ENCODE assay signal across 29 mouse cellular contexts in genomic region chr12:30168491-30168890, GRCm38 (mm10). TPM values are rescaled to one million over a fixed set of nuclear protein-coding genes. Genes with fewer than 3 reads are reported as not detected.
DNase-seq lines count a peak whose midpoint lies in the region; ATAC-seq and TF ChIP-seq lines count a peak whose summit lies in the region.
"Had no signal": no experiment of that assay in that cellular context is flagged by ENCODE, and none has a peak within 500 bp of the region (broad histone marks: within the 10 kb centered on the region; RNA-seq: fewer than 3 reads in every experiment).

No protein-coding gene starts in this region.

- no peak overlapping the region for H3K4me3 ChIP-seq in forebrain, postnatal 0 days (ENCODE audit: low read depth, low read length)
- no peak overlapping the region for H3K4me3 ChIP-seq in forebrain, embryonic 12.5 days (replicated peaks)
- H3K4me3 ChIP-seq in heart, postnatal 0 days (ENCODE audit: low read depth, low read length): no peak overlapping the region
- H3K4me3 ChIP-seq in heart, adult 2 months: no peak overlapping the region
- no peak overlapping the region for H3K4me3 ChIP-seq in left cerebral cortex, adult 2 months
- H3K4me3 ChIP-seq: embryonic facial prominence, embryonic 15.5 days; forebrain, embryonic 15.5 days; heart, embryonic 13.5 days; hindbrain, embryonic 13.5 days; limb, embryonic 13.5 days; liver, embryonic 12.5 days; midbrain, embryonic 12.5 days; neural tube, embryonic 15.5 days had no signal

- no peaks in the 10 kb centered on the region for H3K79me2 ChIP-seq in heart, adult 2 months (replicated peaks; ENCODE audit: control insufficient read depth, insufficient read depth, low read length)

- TF ChIP-seq POLR2A in heart, adult 2 months (IDR thresholded peaks at IDR 0.05; ENCODE audit: insufficient read depth, low read depth, low read length): no peak

- no peak for TF ChIP-seq CTCF in forebrain, postnatal 0 days (IDR thresholded peaks at IDR 0.05; ENCODE audit: low read depth)
- TF ChIP-seq CTCF in heart, postnatal 0 days (IDR thresholded peaks at IDR 0.05; ENCODE audit: low read depth): no peak
- no peak for TF ChIP-seq CTCF in heart, adult 2 months (IDR thresholded peaks at IDR 0.05)
- TF ChIP-seq CTCF in left cerebral cortex, adult 2 months (IDR thresholded peaks at IDR 0.05): no peak

- no peak overlapping the region for H3K9ac ChIP-seq in forebrain, postnatal 0 days
- no peak overlapping the region for H3K9ac ChIP-seq in forebrain, embryonic 12.5 days
- H3K9ac ChIP-seq in heart, postnatal 0 days (replicated peaks; ENCODE audit: low read depth, low read length): no peak overlapping the region
- H3K9ac ChIP-seq in heart, adult 2 months (ENCODE audit: low read depth, low read length): no peak overlapping the region
- H3K9ac ChIP-seq: embryonic facial prominence, embryonic 15.5 days; forebrain, embryonic 15.5 days; heart, embryonic 13.5 days; hindbrain, embryonic 13.5 days; limb, embryonic 13.5 days; liver, embryonic 12.5 days; midbrain, embryonic 12.5 days; neural tube, embryonic 15.5 days had no signal

- intact Hi-C loops in heart, adult 2 months (cut with DNase I): no loop called here
- intact Hi-C loops in left cerebral cortex, adult 2 months (cut with DNase I): no loop called here
- intact Hi-C loops in left cerebral cortex, postnatal 36 days (cut with DNase I): no loop called here

- H3K27me3 ChIP-seq in forebrain, postnatal 0 days (ENCODE audit: insufficient read depth, low read length): no peaks in the 10 kb centered on the region
- no peaks in the 10 kb centered on the region for H3K27me3 ChIP-seq in forebrain, embryonic 12.5 days
- no peaks in the 10 kb centered on the region for H3K27me3 ChIP-seq in heart, postnatal 0 days (ENCODE audit: control insufficient read depth, insufficient read depth, low read length)
- H3K27me3 ChIP-seq in heart, adult 2 months (ENCODE audit: control insufficient read depth, insufficient read depth, low read length): no peaks in the 10 kb centered on the region; the same call in 1 of the 2 replicates
- H3K27me3 ChIP-seq: embryonic facial prominence, embryonic 15.5 days; forebrain, embryonic 15.5 days; heart, embryonic 13.5 days; hindbrain, embryonic 13.5 days; limb, embryonic 13.5 days; liver, embryonic 12.5 days; midbrain, embryonic 12.5 days; neural tube, embryonic 15.5 days had no signal

- no peaks in the 10 kb centered on the region for H3K9me3 ChIP-seq in forebrain, postnatal 0 days (ENCODE audit: low read length)
- no peaks in the 10 kb centered on the region for H3K9me3 ChIP-seq in forebrain, embryonic 12.5 days
- H3K9me3 ChIP-seq in heart, postnatal 0 days (replicated peaks; ENCODE audit: control insufficient read depth, low read length): no peaks in the 10 kb centered on the region
- H3K9me3 ChIP-seq: embryonic facial prominence, embryonic 15.5 days; forebrain, embryonic 15.5 days; heart, embryonic 13.5 days; hindbrain, embryonic 13.5 days; limb, embryonic 13.5 days; liver, embryonic 12.5 days; midbrain, embryonic 12.5 days; neural tube, embryonic 15.5 days had no signal

- 0 out of 2 replicates have a peak overlapping the region, but pooled peaks have one; percentile 40 for H3K27ac ChIP-seq in forebrain, postnatal 0 days (ENCODE audit: low read depth, low read length)
- H3K27ac ChIP-seq in forebrain, embryonic 12.5 days: no peak overlapping the region
- peak overlapping the region; percentile 80 for H3K27ac ChIP-seq in heart, postnatal 0 days (ENCODE audit: low read depth)
- no peak overlapping the region for H3K27ac ChIP-seq in heart, adult 2 months
- H3K27ac ChIP-seq in left cerebral cortex, adult 2 months: peak overlapping the region; percentile 3; the same call in 1 of the 2 replicates
- H3K27ac ChIP-seq: embryonic facial prominence, embryonic 15.5 days; forebrain, embryonic 15.5 days; hindbrain, embryonic 13.5 days; kidney, postnatal 0 days; limb, embryonic 13.5 days; liver, embryonic 12.5 days; midbrain, embryonic 12.5 days; neural tube, embryonic 15.5 days had no signal

- DNase-seq in forebrain, postnatal 0 days: peak; percentile 73
- peak; percentile 64 for DNase-seq in heart, postnatal 0 days (ENCODE audit: low spot score)
- no peak for DNase-seq in heart, adult 2 months
- no peak for DNase-seq in left cerebral cortex, adult 2 months (ENCODE audit: extremely low spot score in 1 of 2, low spot score in 2 of 2)
- DNase-seq in left cerebral cortex, postnatal 36 days (ENCODE audit: low spot score in 2 of 2): no peak
- DNase-seq in right cerebral cortex, postnatal 10 days (ENCODE audit: low spot score in 2 of 2): peak; percentile 54 to 60
- DNase-seq in right cerebral cortex, postnatal 4 days: no peak
- DNase-seq: adrenal gland, postnatal 10 days; cerebellum, adult 8-10 months; cerebellum, postnatal 36 days; embryo, embryonic 11 days; gastrocnemius, postnatal 25 days; kidney, adult 2 months; layer of hippocampus, postnatal 36 days; lung, adult 18-20 months; lung, postnatal 14 days; thymus, postnatal 14 days had no signal

- 56% methylated on average over 3 of the region's 3 CpGs for WGBS in forebrain, postnatal 0 days
- whole genome bisulfite sequencing in forebrain, embryonic 12.5 days: 83% methylated on average over 3 of the region's 3 CpGs
- 37% methylated on average over 3 of the region's 3 CpGs for WGBS in heart, postnatal 0 days
- WGBS in heart, adult 2 months: 36% methylated on average over 3 of the region's 3 CpGs

- TF ChIP-seq EP300 in heart, postnatal 0 days (IDR thresholded peaks at IDR 0.05; ENCODE audit: low read depth): no peak
- TF ChIP-seq EP300 in heart, adult 2 months (IDR thresholded peaks at IDR 0.05; ENCODE audit: insufficient read depth, low read depth, low read length): no peak

- peak; percentile 43 for ATAC-seq in forebrain, postnatal 0 days
- ATAC-seq in forebrain, embryonic 12.5 days (ENCODE audit: low FRiP score): no peak
- peak; percentile 60 for ATAC-seq in heart, postnatal 0 days (ENCODE audit: insufficient read depth, low read depth)
- ATAC-seq: forebrain, embryonic 15.5 days; liver, embryonic 12.5 days had no signal

- no peaks in the 10 kb centered on the region for H3K4me1 ChIP-seq in forebrain, postnatal 0 days (ENCODE audit: insufficient read depth)
- H3K4me1 ChIP-seq in forebrain, embryonic 12.5 days: no peaks in the 10 kb centered on the region
- peaks cover 20% of the 10 kb centered on the region for H3K4me1 ChIP-seq in heart, postnatal 0 days (ENCODE audit: control insufficient read depth, insufficient read depth)
- H3K4me1 ChIP-seq in heart, adult 2 months (ENCODE audit: control insufficient read depth, insufficient read depth, low read length): no peaks in the 10 kb centered on the region; the same call in none of the 2 replicates
- H3K4me1 ChIP-seq: embryonic facial prominence, embryonic 15.5 days; forebrain, embryonic 15.5 days; hindbrain, embryonic 13.5 days; limb, embryonic 13.5 days; liver, embryonic 12.5 days; midbrain, embryonic 12.5 days; neural tube, embryonic 15.5 days had no signal

- no peaks in the 10 kb centered on the region for H3K36me3 ChIP-seq in forebrain, postnatal 0 days (ENCODE audit: insufficient read depth)
- H3K36me3 ChIP-seq in forebrain, embryonic 12.5 days (replicated peaks): no peaks in the 10 kb centered on the region
- H3K36me3 ChIP-seq in heart, postnatal 0 days (replicated peaks; ENCODE audit: control insufficient read depth, insufficient read depth, low read length): no peaks in the 10 kb centered on the region
- no peaks in the 10 kb centered on the region; the same call in 1 of the 2 replicates for H3K36me3 ChIP-seq in heart, adult 2 months (ENCODE audit: control insufficient read depth, insufficient read depth, low read length)
- H3K36me3 ChIP-seq: embryonic facial prominence, embryonic 15.5 days; forebrain, embryonic 15.5 days; heart, embryonic 13.5 days; hindbrain, embryonic 13.5 days; limb, embryonic 13.5 days; liver, embryonic 12.5 days; midbrain, embryonic 12.5 days; neural tube, embryonic 15.5 days had no signal

- H3K4me2 ChIP-seq in forebrain, postnatal 0 days (ENCODE audit: low read depth): no peak overlapping the region
- H3K4me2 ChIP-seq in forebrain, embryonic 12.5 days: no peak overlapping the region
- no peak overlapping the region for H3K4me2 ChIP-seq in heart, postnatal 0 days (ENCODE audit: low read depth, low read length)
- H3K4me2 ChIP-seq: embryonic facial prominence, embryonic 15.5 days; forebrain, embryonic 15.5 days; heart, embryonic 13.5 days; hindbrain, embryonic 13.5 days; limb, embryonic 13.5 days; liver, embryonic 12.5 days; midbrain, embryonic 12.5 days; neural tube, embryonic 15.5 days had no signal

RNA-seq across cellular contexts. Expression of gene Tpo, which starts 36.1 kb away (rescaled TPM):
- not detected in 2 replicates for total RNA-seq in forebrain, postnatal 0 days (2014; rRNA removed)
- 0.21 and 0.25 TPM in 2 replicates for polyA plus RNA-seq in forebrain, postnatal 0 days (2015; fragmentation: Nextera tagmentation; extraction: Ambion mirVana)
- not detected in 2 replicates for polyA plus RNA-seq in forebrain, embryonic 12.5 days (2016; fragmentation: Nextera tagmentation; extraction: Ambion mirVana)
- not detected in 2 replicates for total RNA-seq in heart, postnatal 0 days (2014; rRNA removed; ENCODE audit: low replicate concordance)
- polyA plus RNA-seq in heart, postnatal 0 days (2015; fragmentation: Nextera tagmentation; extraction: Ambion mirVana): 0.03 TPM in 1 of 2 replicates, not detected in the other
- not detected for total RNA-seq in heart, adult 2 months (2021)
- polyA plus RNA-seq in heart, adult 2 months (2012; rRNA removed): not detected in 2 replicates
- total RNA-seq in left cerebral cortex, adult 2 months (2021): under 1 TPM; 0.41 to 0.61 TPM
- under 1 TPM; 0.42 to 0.82 TPM for total RNA-seq in left cerebral cortex, postnatal 36 days (2021)
- total RNA-seq: adrenal gland, postnatal 10 days; gastrocnemius, postnatal 25 days; megakaryocyte, adult 5-6 weeks had no signal
- polyA plus RNA-seq: hindbrain, embryonic 13.5 days; kidney, adult 2 months; kidney, postnatal 0 days; limb, embryonic 13.5 days; liver, embryonic 12.5 days; midbrain, embryonic 12.5 days; spleen, adult 2 months had no signal

Comparison
In these comparisons a context has a peak if more than half of its experiments do, and no peak if none do; other contexts are left out.
1. DNase-seq: peak in forebrain, postnatal 0 days (single experiment), heart, postnatal 0 days (single experiment) and right cerebral cortex, postnatal 10 days (2 of 2); none in heart, adult 2 months (0 of 2), left cerebral cortex, adult 2 months (0 of 2), left cerebral cortex, postnatal 36 days (0 of 2) and right cerebral cortex, postnatal 4 days (single experiment).
2. H3K27ac ChIP-seq: peak in forebrain, postnatal 0 days (single experiment), heart, postnatal 0 days (single experiment) and left cerebral cortex, adult 2 months (single experiment); none in forebrain, embryonic 12.5 days (single experiment) and heart, adult 2 months (single experiment).